Mouse (Mus musculus) kidney, adult 2 months (tissue): Measurements from ENCODE around the gene Foxi1. TPM values are rescaled to one million over a fixed set of nuclear protein-coding genes. Genes with fewer than 3 reads are reported as not detected.

ENCODE experiments used
- DNase-seq: peaks from one replicate; pipeline ENCODE4 v3.0.0; 2021
- H3K27ac ChIP-seq: fragments of 200-500 bp; 2 replicates; pipeline ENCODE4 v1.5.1; 2012; ENCODE audit warnings: low read depth, low read length, control low read depth, inconsistent platforms; ENCODE audit not compliant: insufficient read depth
- H3K27me3 ChIP-seq: fragments of 200-500 bp; replicated peaks from 2 replicates; pipeline ENCODE4 v1.6.1; 2012; ENCODE audit warnings: mild to moderate bottlenecking, moderate library complexity, low read length, inconsistent platforms; ENCODE audit not compliant: control insufficient read depth, insufficient read depth
- H3K36me3 ChIP-seq: fragments of 200-500 bp; 2 replicates; pipeline ENCODE4 v1.6.1; 2012; ENCODE audit warnings: mild to moderate bottlenecking, moderate library complexity, low read length, inconsistent platforms; ENCODE audit not compliant: control insufficient read depth, insufficient read depth
- H3K4me1 ChIP-seq: fragments of 200-500 bp; 2 replicates; pipeline ENCODE4 v1.6.1; 2011; ENCODE audit warnings: low read length; ENCODE audit not compliant: control insufficient read depth, insufficient read depth
- H3K4me3 ChIP-seq: fragments of 200-500 bp; 2 replicates; pipeline ENCODE4 v1.5.1; 2011; ENCODE audit warnings: mild to moderate bottlenecking, low read depth, low read length, control low read depth; ENCODE audit not compliant: insufficient read depth
- CTCF ChIP-seq: fragments of 200-500 bp; conservative IDR thresholded peaks from 2 replicates; pipeline ENCODE4 v1.5.1; 2011; ENCODE audit warnings: low read depth, mild to moderate bottlenecking, control low read depth, low read length, moderate library complexity, mixed read lengths; ENCODE audit not compliant: insufficient read depth, insufficient read length
- POLR2A ChIP-seq: fragments of 200-500 bp; IDR thresholded peaks from one replicate; pipeline ENCODE4 v1.6.1; 2011; ENCODE audit warnings: low read depth, low read length, control low read depth
- WGBS: fragments of 180-500 bp; shearing (Covaris S2); methylation state at CpG from one replicate; pipeline ENCODE4 v1.1.7; 2018; 5-methylcytosine and 5-hydroxymethylcytosine counted together
- polyA plus RNA-seq: library from polyadenylated mRNA; depleted of rRNA; stranded (reverse); fragments of >200 nt; gene quantifications from 2 replicates; pipeline ENCODE4 v1.2.3, GENCODE M21; 2012; rRNA removed

The Foxi1 gene
- 32.8 and 36.9 TPM in 2 replicates for polyA plus RNA-seq

- DNase-seq, result peak; percentile 13
- TF ChIP-seq POLR2A (no peak), CTCF (no peak)
- H3K4me3 ChIP-seq, result peak within 1 kb of the TSS; percentile 5; the same call in 1 of the 2 replicates
- no peaks in the 10 kb centered on the region for H3K27me3 ChIP-seq
- H3K36me3 ChIP-seq, result no peaks in the 10 kb centered on the region
- H3K4me1 ChIP-seq, result no peaks in the 10 kb centered on the region
- H3K27ac ChIP-seq, result no peak within 1 kb of the TSS
- 61% methylated on average over 10 of the region's 10 CpGs for WGBS
These were observed at the start of gene Foxi1 for GRCm38 (mm10) chr11:34207989-34208388. TSS of gene Foxi1 (minus strand) at chr11:34208089.

- Histone ChIP-seq H3K4me3 (no peak overlapping the region), H3K36me3 (no peaks in the 10 kb centered on the region), H3K27ac (no peak overlapping the region), H3K4me1 (no peaks in the 10 kb centered on the region), H3K27me3 (no peaks in the 10 kb centered on the region)
- WGBS, result 46% methylated on average over 6 of the region's 6 CpGs
- no peak for DNase-seq
- TF ChIP-seq POLR2A (no peak), CTCF (no peak)
These were observed 35.1 kb upstream of the Foxi1 start for GRCm38 (mm10) chr11:34242979-34243378.

GRCm38 (mm10) chr11:34240252-34240651 lies 32.4 kb upstream of the Foxi1 start:
- WGBS, result 97% methylated on average over 1 of the region's 1 CpGs
- no peak for DNase-seq
- H3K27ac ChIP-seq, result no peak overlapping the region
- no peak for TF ChIP-seq POLR2A
- TF ChIP-seq CTCF, result no peak
- H3K36me3 ChIP-seq, result no peaks in the 10 kb centered on the region
- H3K4me1 ChIP-seq, result no peaks in the 10 kb centered on the region
- no peaks in the 10 kb centered on the region for H3K27me3 ChIP-seq
- H3K4me3 ChIP-seq, result no peak overlapping the region

- H3K4me3 ChIP-seq, result no peak overlapping the region
- no peak overlapping the region for H3K27ac ChIP-seq
- no peaks in the 10 kb centered on the region for H3K36me3 ChIP-seq
- no peaks in the 10 kb centered on the region for H3K27me3 ChIP-seq
- no peak for DNase-seq
- H3K4me1 ChIP-seq, result no peaks in the 10 kb centered on the region
- WGBS, result 70% methylated on average over 2 of the region's 2 CpGs
- TF ChIP-seq CTCF, result no peak
- no peak for TF ChIP-seq POLR2A
These were observed 31.8 kb upstream of the Foxi1 start for GRCm38 (mm10) chr11:34239691-34240090.

GRCm38 (mm10) chr11:34236885-34237284 lies 29.0 kb upstream of the Foxi1 start:
- WGBS, result 67% methylated on average over 6 of the region's 6 CpGs
- Histone ChIP-seq H3K27me3 (no peaks in the 10 kb centered on the region), H3K4me3 (no peak overlapping the region), H3K27ac (no peak overlapping the region), H3K4me1 (no peaks in the 10 kb centered on the region), H3K36me3 (no peaks in the 10 kb centered on the region)
- no peak for DNase-seq
- TF ChIP-seq POLR2A, result no peak
- no peak for TF ChIP-seq CTCF

GRCm38 (mm10) chr11:34236091-34236759 lies 28.3 kb upstream of the Foxi1 start:
- H3K4me1 ChIP-seq, result no peaks in the 10 kb centered on the region
- TF ChIP-seq POLR2A, result no peak
- TF ChIP-seq CTCF, result peak; percentile 46
- H3K36me3 ChIP-seq, result no peaks in the 10 kb centered on the region
- WGBS, result 53% methylated on average over 5 of the region's 5 CpGs
- no peak overlapping the region for H3K27ac ChIP-seq
- no peak overlapping the region for H3K4me3 ChIP-seq
- no peaks in the 10 kb centered on the region for H3K27me3 ChIP-seq
- DNase-seq, result peak; percentile 11

GRCm38 (mm10) chr11:34228758-34229364 lies 21.0 kb upstream of the Foxi1 start:
- no peaks in the 10 kb centered on the region for H3K27me3 ChIP-seq
- no peaks in the 10 kb centered on the region for H3K4me1 ChIP-seq
- H3K27ac ChIP-seq, result no peak overlapping the region
- TF ChIP-seq POLR2A (no peak), CTCF (peak; percentile 58)
- WGBS, result 40% methylated on average over 6 of the region's 6 CpGs
- DNase-seq, result peak; percentile 44
- no peak overlapping the region for H3K4me3 ChIP-seq
- no peaks in the 10 kb centered on the region for H3K36me3 ChIP-seq
